In the genomic region with DNA sequence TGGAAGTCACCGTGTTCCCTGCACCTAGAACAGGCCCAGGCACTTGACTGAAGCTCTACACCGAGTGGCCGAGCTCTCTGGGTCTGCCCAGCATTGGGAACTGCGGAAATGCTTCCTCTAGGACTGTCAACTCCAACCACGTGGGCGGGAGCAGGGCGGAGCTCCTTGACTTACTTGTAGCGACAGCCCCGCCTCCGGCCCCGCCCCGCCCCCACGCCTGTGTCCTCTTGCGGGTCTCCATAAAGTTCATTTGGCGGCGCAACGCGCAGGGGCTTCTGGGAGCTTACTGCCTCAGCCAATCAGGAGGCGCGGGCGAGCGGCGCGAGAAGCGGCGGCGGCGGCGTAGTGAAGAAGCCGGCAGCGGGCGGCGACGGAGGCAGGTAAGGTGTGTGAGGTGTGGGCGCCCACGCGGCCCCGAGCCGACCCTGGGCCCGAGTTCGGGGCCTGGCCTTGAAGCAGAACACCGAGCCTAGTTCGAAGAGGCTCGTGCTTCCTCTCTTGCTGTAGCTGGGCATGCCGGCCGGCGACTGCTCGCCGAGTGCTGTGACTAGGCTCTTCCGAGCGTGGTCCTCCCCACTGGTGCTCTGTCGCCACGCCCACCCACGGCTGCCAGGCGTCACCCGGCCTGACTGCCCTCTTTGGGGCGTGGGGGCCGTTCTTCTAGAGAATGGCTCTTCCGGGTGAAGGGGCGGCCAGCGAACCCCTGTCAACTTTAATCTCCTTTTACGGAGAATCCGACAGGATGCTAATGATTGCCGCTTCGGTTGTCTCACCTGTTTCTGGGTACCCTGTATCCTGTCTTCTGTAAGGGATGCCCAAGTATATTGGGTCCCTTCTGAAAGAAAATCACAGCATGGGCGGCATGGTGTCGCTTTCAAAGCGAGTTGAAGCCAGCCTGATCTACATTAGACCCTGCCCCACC, we compare ENCODE assay signal across 8 mouse cellular contexts. TPM values are rescaled to one million over a fixed set of nuclear protein-coding genes. Genes with fewer than 3 reads are reported as not detected.
DNase-seq lines count a peak whose midpoint lies in the region; ATAC-seq and TF ChIP-seq lines count a peak whose summit lies in the region.

Gene Nup93 (plus strand): TSS at position 313 of the 922 bp plus-strand sequence.

- TF ChIP-seq RAD21 in CH12.LX (IDR thresholded peaks at IDR 0.05; ENCODE audit: low read depth, low read length), result no peak

- H3K4me2 ChIP-seq in CH12.LX (ENCODE audit: insufficient read depth, low read depth, poor library complexity, severe bottlenecking), result peak within 1 kb of the TSS; percentile 93
- peak within 1 kb of the TSS; percentile 92 for H3K4me2 ChIP-seq in forebrain, embryonic 11.5 days (ENCODE audit: low read depth, low read length, severe bottlenecking)
- peak within 1 kb of the TSS; percentile 69 for H3K4me2 ChIP-seq in heart, embryonic 16.5 days (ENCODE audit: low read depth, low read length)
- H3K4me2 ChIP-seq in liver, embryonic 15.5 days, result peak within 1 kb of the TSS; percentile 93
- H3K4me2 ChIP-seq in neural tube, embryonic 12.5 days (replicated peaks), result peak within 1 kb of the TSS; percentile 93

- peak; percentile 98 for ATAC-seq in forebrain, embryonic 11.5 days (replicated peaks; ENCODE audit: low FRiP score)
- peak; percentile 98 for ATAC-seq in heart, embryonic 16.5 days (replicated peaks; ENCODE audit: extremely low read depth, insufficient read depth, low FRiP score)
- ATAC-seq in liver, embryonic 15.5 days (ENCODE audit: insufficient read depth), result peak; percentile 92
- peak; percentile 95 for ATAC-seq in neural tube, embryonic 12.5 days (ENCODE audit: low FRiP score, low read depth)

- under 1% methylated on average over 68 of the region's 68 CpGs for WGBS in forebrain, embryonic 11.5 days
- under 1% methylated on average over 68 of the region's 68 CpGs for WGBS in heart, embryonic 16.5 days
- WGBS in liver, embryonic 15.5 days (ENCODE audit: insufficient replicate concordance), result under 1% methylated on average over 68 of the region's 68 CpGs
- under 1% methylated on average over 68 of the region's 68 CpGs for WGBS in neural tube, embryonic 12.5 days

- 0 out of 2 replicates have a peak within 1 kb of the TSS, but pooled peaks have one; percentile 25 for H3K27ac ChIP-seq in CH12.LX (ENCODE audit: insufficient read depth, low read depth)
- H3K27ac ChIP-seq in forebrain, embryonic 11.5 days (ENCODE audit: low read depth, low read length), result no peak within 1 kb of the TSS
- H3K27ac ChIP-seq in heart, embryonic 16.5 days (ENCODE audit: low read length), result peak within 1 kb of the TSS; percentile 75
- peak within 1 kb of the TSS; percentile 80 for H3K27ac ChIP-seq in liver, embryonic 15.5 days (replicated peaks)
- no peak within 1 kb of the TSS for H3K27ac ChIP-seq in neural tube, embryonic 12.5 days

- in situ Hi-C loops in CH12.LX (cut with MboI; ENCODE audit: low pct_ligation_motif_present, low pct_unique_long_range_greater_than_20kb, low sequenced_read_pairs), result no loop called here

- peak within 1 kb of the TSS; percentile 81 to 91 (median 89) for H3K4me3 ChIP-seq in CH12.LX (replicated peaks in 1 of 3; ENCODE audit: low read depth in 2 of 3, low read length in 2 of 3, poor library complexity in 1 of 3)
- peak within 1 kb of the TSS; percentile 84 for H3K4me3 ChIP-seq in forebrain, embryonic 11.5 days (ENCODE audit: low read depth, low read length)
- peak within 1 kb of the TSS; percentile 98 for H3K4me3 ChIP-seq in heart, embryonic 16.5 days (ENCODE audit: low read length)
- peak within 1 kb of the TSS; percentile 79 for H3K4me3 ChIP-seq in liver, embryonic 15.5 days (replicated peaks)
- peak within 1 kb of the TSS; percentile 82 for H3K4me3 ChIP-seq in neural tube, embryonic 12.5 days

- no peak for TF ChIP-seq CTCF in CH12.LX (conservative IDR thresholded peaks at IDR 0.05 in 1 of 2, IDR thresholded peaks at IDR 0.05 in 1 of 2; ENCODE audit: low read depth in 2 of 2, low read length in 2 of 2)

- TF ChIP-seq EP300 in CH12.LX (IDR thresholded peaks at IDR 0.05; ENCODE audit: low read length), result no peak

- peaks cover 20% of the 10 kb centered on the region for H3K79me2 ChIP-seq in CH12.LX (replicated peaks; ENCODE audit: control insufficient read depth, extremely low read depth, insufficient read depth, poor library complexity, severe bottlenecking)

- dilution Hi-C loops in CH12.LX (cut with MboI; ENCODE audit: extremely low pct_ligation_motif_present, extremely low pct_unique_long_range_greater_than_20kb, low sequenced_read_pairs), result no loop called here

- peaks cover 1% of the 10 kb centered on the region for H3K27me3 ChIP-seq in CH12.LX (replicated peaks)
- no peaks in the 10 kb centered on the region for H3K27me3 ChIP-seq in forebrain, embryonic 11.5 days (ENCODE audit: control insufficient read depth, insufficient read depth, low read length)
- H3K27me3 ChIP-seq in heart, embryonic 16.5 days (ENCODE audit: control insufficient read depth, insufficient read depth, low read length), result no peaks in the 10 kb centered on the region
- H3K27me3 ChIP-seq in liver, embryonic 15.5 days, result peaks cover 11% of the 10 kb centered on the region
- H3K27me3 ChIP-seq in neural tube, embryonic 12.5 days (replicated peaks), result no peaks in the 10 kb centered on the region

- peak; percentile 98 for DNase-seq in CH12.LX (ENCODE audit: extremely low read depth)
- DNase-seq in c-Kit-positive CD71-positive TER-119-negative erythroid progenitor cells, embryonic 14.5 days (ENCODE audit: low read depth), result peak; percentile 96
- peak; percentile 100 for DNase-seq in forebrain, embryonic 11.5 days (ENCODE audit: low spot score)
- DNase-seq in kidney, postnatal 36 days, result peak; percentile 100
- DNase-seq in telencephalon, adult 2 months (ENCODE audit: low read depth, low spot score), result peak; percentile 97

- peak within 1 kb of the TSS; percentile 63 for H3K9ac ChIP-seq in CH12.LX (ENCODE audit: insufficient read depth, low read depth)
- peak within 1 kb of the TSS; percentile 75 for H3K9ac ChIP-seq in forebrain, embryonic 11.5 days (ENCODE audit: low read length)
- H3K9ac ChIP-seq in heart, embryonic 16.5 days (ENCODE audit: low read length), result peak within 1 kb of the TSS; percentile 93
- peak within 1 kb of the TSS; percentile 76 for H3K9ac ChIP-seq in liver, embryonic 15.5 days
- H3K9ac ChIP-seq in neural tube, embryonic 12.5 days, result peak within 1 kb of the TSS; percentile 75

- no peaks in the 10 kb centered on the region for H3K9me3 ChIP-seq in CH12.LX (replicated peaks; ENCODE audit: low read length)
- H3K9me3 ChIP-seq in forebrain, embryonic 11.5 days (ENCODE audit: control insufficient read depth, low read length), result no peaks in the 10 kb centered on the region
- no peaks in the 10 kb centered on the region for H3K9me3 ChIP-seq in heart, embryonic 16.5 days (replicated peaks; ENCODE audit: control insufficient read depth, low read length)
- H3K9me3 ChIP-seq in liver, embryonic 15.5 days (replicated peaks), result no peaks in the 10 kb centered on the region
- no peaks in the 10 kb centered on the region for H3K9me3 ChIP-seq in neural tube, embryonic 12.5 days

- peaks cover 9 to 34% of the 10 kb centered on the region in 2 experiments for H3K4me1 ChIP-seq in CH12.LX (ENCODE audit: control insufficient read depth in 1 of 2, insufficient read depth in 2 of 2)
- peaks cover 5% of the 10 kb centered on the region; the same call in 1 of the 2 replicates for H3K4me1 ChIP-seq in forebrain, embryonic 11.5 days (replicated peaks; ENCODE audit: control insufficient read depth, insufficient read depth, low read length)
- peaks cover 17% of the 10 kb centered on the region for H3K4me1 ChIP-seq in heart, embryonic 16.5 days (ENCODE audit: control insufficient read depth, insufficient read depth, low read length)
- H3K4me1 ChIP-seq in liver, embryonic 15.5 days (replicated peaks), result peaks cover 39% of the 10 kb centered on the region
- H3K4me1 ChIP-seq in neural tube, embryonic 12.5 days, result peaks cover 17% of the 10 kb centered on the region

- peak; percentile 94 for TF ChIP-seq POLR2A in CH12.LX (IDR thresholded peaks at IDR 0.05; ENCODE audit: low read depth, low read length)

- H3K36me3 ChIP-seq in CH12.LX (replicated peaks in 1 of 2; ENCODE audit: control insufficient read depth in 1 of 2, insufficient read depth in 1 of 2, low read length in 1 of 2), result peaks cover 0 to 20% of the 10 kb centered on the region in 2 experiments
- no peaks in the 10 kb centered on the region for H3K36me3 ChIP-seq in forebrain, embryonic 11.5 days (ENCODE audit: control insufficient read depth, insufficient read depth, low read length)
- H3K36me3 ChIP-seq in heart, embryonic 16.5 days (ENCODE audit: control insufficient read depth, insufficient read depth), result no peaks in the 10 kb centered on the region
- no peaks in the 10 kb centered on the region for H3K36me3 ChIP-seq in liver, embryonic 15.5 days (replicated peaks)
- H3K36me3 ChIP-seq in neural tube, embryonic 12.5 days, result no peaks in the 10 kb centered on the region

TF ChIP-seq in CH12.LX, 34 proteins besides CTCF, POLR2A, EP300 and RAD21 (continues in another document):
- TF ChIP-seq NRF1 (IDR thresholded peaks at IDR 0.05; ENCODE audit: low read depth, low read length) (peak; percentile 64; the same call in 1 of the 2 replicates), KAT2A (IDR thresholded peaks at IDR 0.05; ENCODE audit: insufficient replicate concordance, low read length) (no peak; the same call in 1 of the 2 replicates), E2F4 (IDR thresholded peaks at IDR 0.05; ENCODE audit: insufficient replicate concordance, low read depth, low read length) (no peak), USF1 (IDR thresholded peaks at IDR 0.05; ENCODE audit: low read depth, low read length) (peak; percentile 73), ZKSCAN1 (IDR thresholded peaks at IDR 0.05; ENCODE audit: borderline replicate concordance, low read depth, low read length) (no peak), GABPA (IDR thresholded peaks at IDR 0.05; ENCODE audit: insufficient replicate concordance, low read depth, low read length) (no peak), MAFK (IDR thresholded peaks at IDR 0.05; ENCODE audit: insufficient replicate concordance, low read length) (no peak), MAX (IDR thresholded peaks at IDR 0.05; ENCODE audit: low read length) (peak; percentile 63; the same call in 1 of the 2 replicates), SIN3A (IDR thresholded peaks at IDR 0.05; ENCODE audit: low read length) (no peak), SMC3 (IDR thresholded peaks at IDR 0.05; ENCODE audit: low read depth, low read length) (no peak), POLR2AphosphoS2 (IDR thresholded peaks at IDR 0.05; ENCODE audit: low read depth, low read length) (0 out of 2 replicates have a peak, but pooled peaks have one; percentile 51)

RNA-seq across cellular contexts. Expression of gene Nup93, which starts in this region (rescaled TPM):
- total RNA-seq in CH12.LX (2012; rRNA removed) (46.0 and 65.9 TPM in 2 replicates), CH12.LX (2014; rRNA removed) (86.2 and 88.3 TPM in 2 replicates)
- 99.6 and 102 TPM in 2 replicates for polyA plus RNA-seq in CH12.LX (2012; ENCODE audit: insufficient read length, low read depth)
- 135 and 143 TPM in 2 replicates for polyA plus RNA-seq in forebrain, embryonic 11.5 days (2014; fragmentation: Nextera tagmentation; extraction: Ambion mirVana)
- polyA plus RNA-seq in heart, embryonic 16.5 days (2015; fragmentation: Nextera tagmentation; extraction: Ambion mirVana), result 58.9 and 60.3 TPM in 2 replicates
- 39.4 and 41.7 TPM in 2 replicates for polyA plus RNA-seq in liver, embryonic 15.5 days (2015; fragmentation: Nextera tagmentation; extraction: Ambion mirVana)
- 85.1 and 85.5 TPM in 2 replicates for polyA plus RNA-seq in neural tube, embryonic 12.5 days (2016; fragmentation: Nextera tagmentation; extraction: Ambion mirVana)

Comparison
In these comparisons a context has a peak if more than half of its experiments do, and no peak if none do; other contexts are left out.
1. H3K27ac ChIP-seq: peak in CH12.LX (single experiment), heart, embryonic 16.5 days (single experiment) and liver, embryonic 15.5 days (single experiment); none in forebrain, embryonic 11.5 days (single experiment) and neural tube, embryonic 12.5 days (single experiment).
2. Peak in every context shown above with its lines, with median percentiles within 50 percentile points of each other: DNase-seq, H3K4me2 ChIP-seq, H3K4me3 ChIP-seq, H3K9ac ChIP-seq and ATAC-seq.